Mouse (Mus musculus) kidney, adult 2 months (tissue): ENCODE measurements around the gene Tinf2. TPM values are rescaled to one million over a fixed set of nuclear protein-coding genes. Genes with fewer than 3 reads are reported as not detected.
A peak's percentile ranks its signal among the peaks of the same experiment; 100 is the strongest.

Experiments used
- DNase-seq: peaks from one replicate; pipeline ENCODE4 v3.0.0; 2021
- H3K27ac ChIP-seq: fragments of 200-500 bp; 2 replicates; pipeline ENCODE4 v1.5.1; 2012; ENCODE audit warnings: low read depth, low read length, control low read depth, inconsistent platforms; ENCODE audit not compliant: insufficient read depth
- H3K27me3 ChIP-seq: fragments of 200-500 bp; replicated peaks from 2 replicates; pipeline ENCODE4 v1.6.1; 2012; ENCODE audit warnings: mild to moderate bottlenecking, moderate library complexity, low read length, inconsistent platforms; ENCODE audit not compliant: control insufficient read depth, insufficient read depth
- H3K36me3 ChIP-seq: fragments of 200-500 bp; 2 replicates; pipeline ENCODE4 v1.6.1; 2012; ENCODE audit warnings: mild to moderate bottlenecking, moderate library complexity, low read length, inconsistent platforms; ENCODE audit not compliant: control insufficient read depth, insufficient read depth
- H3K4me1 ChIP-seq: fragments of 200-500 bp; 2 replicates; pipeline ENCODE4 v1.6.1; 2011; ENCODE audit warnings: low read length; ENCODE audit not compliant: control insufficient read depth, insufficient read depth
- H3K4me3 ChIP-seq: fragments of 200-500 bp; 2 replicates; pipeline ENCODE4 v1.5.1; 2011; ENCODE audit warnings: mild to moderate bottlenecking, low read depth, low read length, control low read depth; ENCODE audit not compliant: insufficient read depth
- CTCF ChIP-seq: fragments of 200-500 bp; conservative IDR thresholded peaks from 2 replicates; pipeline ENCODE4 v1.5.1; 2011; ENCODE audit warnings: low read depth, mild to moderate bottlenecking, control low read depth, low read length, moderate library complexity, mixed read lengths; ENCODE audit not compliant: insufficient read depth, insufficient read length
- POLR2A ChIP-seq: fragments of 200-500 bp; IDR thresholded peaks from one replicate; pipeline ENCODE4 v1.6.1; 2011; ENCODE audit warnings: low read depth, low read length, control low read depth
- WGBS: fragments of 180-500 bp; shearing (Covaris S2); methylation state at CpG from one replicate; pipeline ENCODE4 v1.1.7; 2018; 5-methylcytosine and 5-hydroxymethylcytosine counted together
- polyA plus RNA-seq: library from polyadenylated mRNA; depleted of rRNA; stranded (reverse); fragments of >200 nt; gene quantifications from 2 replicates; pipeline ENCODE4 v1.2.3, GENCODE M21; 2012

Tinf2 gene
- polyA plus RNA-seq, 1 experiment = 10.2 TPM

DNA sequence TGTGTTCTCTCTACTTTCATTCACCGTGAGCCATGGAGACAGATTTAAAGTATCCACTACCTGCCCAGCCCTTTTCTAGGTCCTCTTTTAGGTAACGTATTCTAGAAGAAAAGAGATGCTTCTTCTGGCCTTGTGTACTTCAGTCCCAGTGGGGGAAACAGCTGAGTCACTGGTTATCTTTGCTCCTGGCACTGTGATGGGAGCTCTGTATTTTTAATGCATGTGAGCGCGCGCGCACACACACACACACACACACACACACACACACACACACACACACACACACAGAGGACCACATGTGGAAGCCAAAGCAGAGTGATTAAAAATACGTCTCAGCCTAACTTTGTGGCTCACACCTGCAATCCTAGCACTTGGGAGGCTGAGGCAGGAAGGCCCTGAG is 41.8 kb upstream of the Tinf2 start:
- TF ChIP-seq POLR2A (no peak), CTCF (no peak)
- WGBS = 95% methylated on average over 7 of the region's 7 CpGs
- Histone ChIP-seq H3K36me3 (no peaks in the 10 kb centered on the region), H3K27ac (no peak overlapping the region), H3K4me3 (no peak overlapping the region), H3K27me3 (no peaks in the 10 kb centered on the region), H3K4me1 (peaks cover 10% of the 10 kb centered on the region; the same call in 1 of the 2 replicates)
- DNase-seq = no peak

DNA sequence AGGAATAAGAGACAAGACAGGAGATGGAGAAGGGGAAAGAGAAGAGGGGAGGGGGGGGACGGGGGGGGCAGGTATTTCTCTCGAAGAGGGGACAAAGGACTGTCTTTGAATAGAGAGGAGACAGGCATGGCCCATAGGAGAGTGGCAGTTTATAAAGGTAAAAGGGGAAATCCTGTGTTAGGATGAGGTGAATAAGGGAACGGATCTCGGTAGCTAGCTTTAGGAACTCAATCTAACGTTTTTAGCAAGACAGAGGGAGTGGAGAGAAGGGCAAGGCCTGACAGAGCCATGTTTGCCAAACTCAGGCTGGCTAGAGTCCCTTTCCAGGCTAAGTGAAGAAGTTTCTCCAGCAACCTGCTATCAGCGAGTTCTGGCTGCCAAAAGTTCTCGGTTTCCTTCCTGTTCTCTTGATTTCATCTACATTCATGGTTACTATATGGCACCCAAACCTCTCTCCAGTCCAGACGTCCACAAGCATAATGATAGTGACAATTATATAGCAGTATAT is 40.9 kb upstream of the Tinf2 start:
- Histone ChIP-seq H3K36me3 (no peaks in the 10 kb centered on the region), H3K4me3 (no peak overlapping the region), H3K27me3 (no peaks in the 10 kb centered on the region), H3K4me1 (peaks cover 15% of the 10 kb centered on the region; the same call in 1 of the 2 replicates), H3K27ac (no peak overlapping the region; the same call in 1 of the 2 replicates)
- no peak for DNase-seq
- 46% methylated on average over 8 of the region's 8 CpGs for WGBS
- TF ChIP-seq POLR2A (no peak), CTCF (no peak)

DNA sequence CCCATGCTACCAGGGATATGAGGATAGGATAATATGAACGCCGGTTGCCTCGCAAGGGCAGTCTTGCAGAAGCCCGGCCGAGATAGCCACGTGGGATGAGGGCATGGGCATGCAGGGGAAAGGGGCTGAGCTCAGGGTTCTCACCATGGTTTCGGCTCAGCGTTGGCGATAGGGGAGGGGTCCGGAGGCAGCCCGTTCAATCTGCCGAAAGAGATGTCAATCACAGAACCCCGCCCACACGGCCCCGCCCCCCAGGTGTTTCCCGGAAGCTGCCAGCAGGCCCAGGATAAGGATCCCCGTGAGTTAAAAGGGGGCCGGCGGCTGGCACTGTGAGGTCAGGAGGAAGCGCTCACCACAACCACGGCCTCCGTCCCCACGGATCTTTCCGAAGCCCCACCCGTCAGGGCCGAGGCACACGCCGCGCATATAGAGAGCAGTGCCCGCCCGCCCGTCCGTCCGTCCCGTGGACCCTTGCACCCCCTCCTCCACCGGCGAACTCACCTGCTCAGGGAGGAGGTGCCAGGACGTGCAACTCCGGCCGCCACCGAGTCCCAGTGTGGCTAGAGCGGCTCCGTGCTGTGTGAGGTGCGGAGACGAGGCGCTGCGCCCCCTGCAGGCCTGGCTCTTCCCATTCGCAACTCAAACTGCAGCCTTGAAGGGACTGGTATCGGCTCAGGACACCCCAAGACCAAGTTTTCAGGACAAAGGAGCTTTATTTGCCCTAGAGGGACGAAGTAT is 40.2 kb upstream of the Tinf2 start, which contains the start of gene Rabggta:
Rabggta (minus strand) TSS at position 564 of the 738 bp plus-strand sequence.
- DNase-seq = peak; percentile 97
- Histone ChIP-seq H3K4me1 (peaks cover 20% of the 10 kb centered on the region; the same call in 1 of the 2 replicates), H3K27me3 (no peaks in the 10 kb centered on the region), H3K27ac (peak within 1 kb of the TSS; percentile 88), H3K4me3 (peak within 1 kb of the TSS; percentile 92), H3K36me3 (no peaks in the 10 kb centered on the region)
- TF ChIP-seq CTCF (peak; percentile 92), POLR2A (no peak)
- under 1% methylated on average over 50 of the region's 50 CpGs for WGBS

DNA sequence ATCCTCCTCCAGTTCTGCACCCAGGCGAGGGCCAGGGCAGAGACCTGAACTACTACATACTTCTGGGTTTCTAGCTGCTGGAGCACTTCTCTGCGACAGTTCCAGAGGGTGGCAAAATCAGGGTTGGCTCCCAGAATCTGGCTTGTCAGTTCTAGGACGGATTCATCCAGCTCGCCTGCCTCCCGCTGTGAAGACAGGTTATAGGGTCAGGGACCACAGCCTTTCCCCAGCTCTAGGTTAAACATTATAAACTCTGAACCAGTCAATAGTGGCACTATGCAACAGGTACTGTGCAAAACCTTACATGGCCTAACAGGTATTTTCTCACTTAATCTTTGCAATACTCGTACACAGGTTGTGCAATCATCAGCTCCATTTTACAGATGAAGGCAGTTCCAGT is 39.5 kb upstream of the Tinf2 start:
- H3K36me3 ChIP-seq = no peaks in the 10 kb centered on the region
- H3K27me3 ChIP-seq = no peaks in the 10 kb centered on the region
- TF ChIP-seq POLR2A = no peak
- TF ChIP-seq CTCF = no peak
- 48% methylated on average over 6 of the region's 6 CpGs for WGBS
- peaks cover 20% of the 10 kb centered on the region; the same call in 1 of the 2 replicates for H3K4me1 ChIP-seq
- peak; percentile 84 for DNase-seq
- H3K4me3 ChIP-seq = peak overlapping the region; percentile 23; the same call in 1 of the 2 replicates
- peak overlapping the region; percentile 77 for H3K27ac ChIP-seq

DNA sequence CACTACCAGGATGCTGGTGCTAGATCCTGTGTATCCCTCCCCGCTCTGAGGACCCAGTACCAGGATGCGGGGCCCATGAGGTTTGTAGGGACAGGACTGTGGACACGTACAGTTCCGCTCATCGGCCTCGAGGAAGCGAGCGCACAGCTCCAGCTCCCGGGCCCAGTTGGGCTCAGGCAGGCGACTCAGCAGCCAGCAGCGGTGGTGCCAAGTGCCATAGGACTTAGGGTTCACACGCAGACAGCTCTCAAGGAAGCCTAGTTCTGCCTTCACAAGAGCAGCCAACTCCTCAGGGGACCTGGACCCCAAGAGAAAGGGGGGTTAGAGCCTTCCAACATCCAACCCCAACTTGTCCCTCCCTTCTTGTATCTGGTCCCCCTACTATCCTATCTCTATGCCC is 39.0 kb upstream of the Tinf2 start:
- 67% methylated on average over 12 of the region's 12 CpGs for WGBS
- TF ChIP-seq POLR2A (no peak), CTCF (no peak)
- H3K4me3 ChIP-seq = peak overlapping the region; percentile 23; the same call in 1 of the 2 replicates
- DNase-seq = peak; percentile 35
- H3K27ac ChIP-seq = peak overlapping the region; percentile 77
- H3K27me3 ChIP-seq = no peaks in the 10 kb centered on the region
- H3K4me1 ChIP-seq = peaks cover 20% of the 10 kb centered on the region; the same call in 1 of the 2 replicates
- no peaks in the 10 kb centered on the region for H3K36me3 ChIP-seq

DNA sequence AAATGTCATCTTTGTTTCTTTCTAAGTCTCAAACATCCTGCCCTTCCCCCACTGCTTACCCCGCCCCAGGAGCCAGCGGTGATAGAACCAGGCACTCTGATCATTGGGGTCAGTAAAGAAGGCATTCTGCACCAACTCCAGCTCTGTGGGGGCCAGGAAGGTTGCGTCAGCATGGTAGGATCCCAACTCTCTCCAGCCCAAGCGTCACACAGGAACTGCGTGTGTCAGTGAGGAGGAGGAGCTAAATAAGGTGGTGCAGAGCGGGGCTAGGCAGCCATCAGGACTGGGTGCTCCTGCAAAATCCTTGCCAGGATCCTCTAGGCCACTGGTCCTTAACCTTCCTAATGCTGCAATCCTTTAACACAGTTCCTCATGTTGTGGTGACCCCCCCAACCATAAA is 38.1 kb upstream of the Tinf2 start:
- Histone ChIP-seq H3K4me3 (no peak overlapping the region), H3K4me1 (peaks cover 26% of the 10 kb centered on the region), H3K27ac (no peak overlapping the region), H3K36me3 (no peaks in the 10 kb centered on the region), H3K27me3 (no peaks in the 10 kb centered on the region)
- no peak for DNase-seq
- 85% methylated on average over 6 of the region's 6 CpGs for WGBS
- TF ChIP-seq POLR2A (no peak), CTCF (no peak)

DNA sequence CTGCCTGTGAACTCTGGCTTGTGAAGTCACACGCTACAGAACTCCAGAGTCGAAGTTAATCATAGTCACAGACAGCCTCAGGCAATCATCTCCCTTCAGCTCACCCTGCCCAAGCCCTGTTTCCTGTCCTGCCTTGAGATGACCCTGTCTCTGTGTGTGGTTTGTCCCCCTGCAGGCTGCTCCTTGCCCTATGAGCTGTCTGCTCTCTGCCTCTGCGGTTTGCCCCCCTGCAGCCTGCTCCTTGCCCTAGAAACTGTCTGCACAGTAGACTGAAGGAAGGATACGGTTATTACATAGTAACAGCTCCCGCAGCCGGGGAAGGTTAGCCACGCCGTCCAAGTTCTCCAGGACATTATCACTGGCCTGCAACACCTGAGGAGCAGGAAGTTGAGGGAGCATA is 35.3 kb upstream of the Tinf2 start:
- Histone ChIP-seq H3K36me3 (no peaks in the 10 kb centered on the region), H3K27ac (peak overlapping the region; percentile 84), H3K4me1 (peaks cover 32% of the 10 kb centered on the region), H3K4me3 (no peak overlapping the region), H3K27me3 (no peaks in the 10 kb centered on the region)
- TF ChIP-seq CTCF = no peak
- TF ChIP-seq POLR2A = no peak
- DNase-seq = peak; percentile 89
- 43% methylated on average over 8 of the region's 8 CpGs for WGBS
